Mouse (Mus musculus) midbrain, postnatal 0 days (tissue): Measurements from ENCODE around the gene Sarnp. TPM values are rescaled to one million over a fixed set of nuclear protein-coding genes. Genes with fewer than 3 reads are reported as not detected.
A peak's percentile ranks its signal among the peaks of the same experiment; 100 is the strongest.

Experiments
- ATAC-seq: fragments of 200-750 bp; cut with Nextera tagmentation; 2 replicates; pipeline ENCODE4 v1.8.0; 2017; ENCODE audit warnings: moderate number of reproducible peaks, mild to moderate bottlenecking, moderate TSS enrichment, moderate library complexity; ENCODE audit not compliant: low FRiP score
- DNase-seq: peaks from one replicate; pipeline ENCODE4 v3.0.0-alpha.2; 2015; ENCODE audit warnings: low spot score
- H3K27ac ChIP-seq: fragments of 300-500 bp; sonication (generic); 2 replicates; pipeline ENCODE4 v1.5.1; 2014; ENCODE audit warnings: low read depth, mild to moderate bottlenecking, low read length, mixed read lengths
- H3K27me3 ChIP-seq: fragments of 300-500 bp; sonication (generic); 2 replicates; pipeline ENCODE4 v1.6.1; 2014; ENCODE audit warnings: low read length, control low read depth, mixed read lengths; ENCODE audit not compliant: insufficient read depth
- H3K36me3 ChIP-seq: fragments of 300-500 bp; sonication (generic); 2 replicates; pipeline ENCODE4 v1.6.1; 2014; ENCODE audit warnings: low read length, control low read depth, mixed read lengths; ENCODE audit not compliant: insufficient read depth
- H3K4me1 ChIP-seq: fragments of 300-500 bp; sonication (generic); 2 replicates; pipeline ENCODE4 v1.6.1; 2014; ENCODE audit warnings: mild to moderate bottlenecking, control low read depth, antibody characterized with exemption, low read length, mixed read lengths; ENCODE audit not compliant: insufficient read depth
- H3K4me2 ChIP-seq: fragments of 300-500 bp; sonication (generic); 2 replicates; pipeline ENCODE4 v1.6.1; 2014; ENCODE audit warnings: low read depth, mild to moderate bottlenecking, low read length, mixed read lengths; ENCODE audit not compliant: poor library complexity, severe bottlenecking
- H3K4me3 ChIP-seq: fragments of 300-500 bp; sonication (generic); 2 replicates; pipeline ENCODE4 v1.5.1; 2014; ENCODE audit warnings: low read depth, mild to moderate bottlenecking, low read length, moderate library complexity
- H3K9ac ChIP-seq: fragments of 300-500 bp; sonication (generic); replicated peaks from 2 replicates; pipeline ENCODE4 v1.6.1; 2014; ENCODE audit warnings: mild to moderate bottlenecking, low read length, moderate library complexity, mixed read lengths; ENCODE audit not compliant: poor library complexity, severe bottlenecking
- H3K9me3 ChIP-seq: fragments of 300-500 bp; sonication (generic); 2 replicates; pipeline ENCODE4 v1.6.1; 2016; ENCODE audit warnings: low read length, control low read depth
- CTCF ChIP-seq: IDR thresholded peaks from 2 replicates; pipeline ENCODE4 v1.5.1; 2016; ENCODE audit warnings: antibody characterized with exemption, mild to moderate bottlenecking
- WGBS: fragments of 180-500 bp; shearing (Covaris S2); extraction: QIAGEN DNeasy Blood & Tissue Kit; methylation state at CpG from one replicate; pipeline ENCODE4 v1.1.7; 2014; 5-methylcytosine and 5-hydroxymethylcytosine counted together
- polyA plus RNA-seq: library from polyadenylated mRNA; unstranded; fragments of >200 nt; fragmentation: Nextera tagmentation; extraction: Ambion mirVana; gene quantifications from 2 replicates; pipeline ENCODE4 v1.2.1, GENCODE M21; 2015
- total RNA-seq: library from RNA; depleted of rRNA; stranded (reverse); fragments of >200 nt; gene quantifications from 2 replicates; pipeline ENCODE4 v1.2.3, GENCODE M21; 2014

Sarnp gene
- total and polyA plus RNA-seq, 2 experiments from 2014 or later = 36.8 to 120 TPM

DNA sequence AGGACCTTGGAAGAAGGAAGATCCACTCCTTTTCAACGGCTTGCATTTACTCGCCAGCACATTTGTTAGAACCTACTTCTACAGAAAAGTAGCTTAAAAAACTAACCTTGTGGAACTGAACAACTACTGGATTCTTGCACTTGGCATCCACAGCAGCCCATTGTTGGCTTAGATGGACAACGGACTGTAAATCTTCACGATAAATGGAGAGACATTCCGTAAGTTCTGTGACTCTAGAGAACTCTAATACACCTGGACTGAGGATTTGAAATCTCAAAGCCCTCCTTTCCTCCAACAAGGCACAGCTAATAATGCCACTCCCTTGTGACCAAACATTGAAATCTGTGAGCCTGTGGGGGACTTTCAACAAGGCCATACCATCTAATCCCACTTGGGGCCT lies 26.1 kb downstream of the Sarnp start:
- H3K27ac ChIP-seq = no peak overlapping the region
- H3K4me1 ChIP-seq = no peaks in the 10 kb centered on the region
- WGBS = 94% methylated on average over 5 of the region's 5 CpGs
- no peak overlapping the region for H3K4me3 ChIP-seq
- no peaks in the 10 kb centered on the region for H3K27me3 ChIP-seq
- H3K4me2 ChIP-seq = no peak overlapping the region
- no peak overlapping the region for H3K9ac ChIP-seq
- TF ChIP-seq CTCF = no peak
- peaks cover 5% of the 10 kb centered on the region for H3K36me3 ChIP-seq
- H3K9me3 ChIP-seq = no peaks in the 10 kb centered on the region
- ATAC-seq (no peak), DNase-seq (no peak)

DNA sequence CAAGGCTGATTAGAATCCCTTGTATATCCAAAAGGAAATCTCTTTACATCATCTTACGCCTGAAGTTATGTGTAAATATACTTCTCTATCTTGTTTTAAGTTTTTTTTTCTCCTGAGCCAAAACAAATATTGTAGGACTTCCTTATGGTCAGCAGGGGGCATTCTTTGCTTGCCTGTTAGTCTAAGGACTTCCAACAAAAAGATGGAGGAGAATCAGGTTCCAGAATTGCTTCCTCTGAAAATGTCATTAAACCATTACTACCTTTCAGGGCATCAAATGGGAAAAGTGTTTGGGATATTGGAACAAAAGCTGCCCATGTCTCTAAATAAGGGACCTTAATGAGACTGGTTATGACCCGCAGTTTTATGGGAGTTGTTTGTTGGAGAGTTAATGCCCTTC lies 28.4 kb downstream of the Sarnp start:
- DNase-seq (peak; percentile 75), ATAC-seq (no peak)
- Histone ChIP-seq H3K4me3 (no peak overlapping the region), H3K27ac (no peak overlapping the region), H3K9ac (no peak overlapping the region), H3K4me1 (no peaks in the 10 kb centered on the region), H3K36me3 (peaks cover 4% of the 10 kb centered on the region), H3K27me3 (no peaks in the 10 kb centered on the region), H3K9me3 (no peaks in the 10 kb centered on the region), H3K4me2 (no peak overlapping the region)
- TF ChIP-seq CTCF = peak; percentile 77
- 60% methylated on average over 2 of the region's 2 CpGs for WGBS

GRCm38 (mm10) chr10:128846664-128847063 lies 29.5 kb downstream of the Sarnp start:
- TF ChIP-seq CTCF = no peak
- Histone ChIP-seq H3K36me3 (peaks cover 3% of the 10 kb centered on the region; the same call in 1 of the 2 replicates), H3K4me2 (no peak overlapping the region), H3K27ac (no peak overlapping the region), H3K9ac (no peak overlapping the region), H3K4me1 (no peaks in the 10 kb centered on the region), H3K9me3 (no peaks in the 10 kb centered on the region), H3K4me3 (no peak overlapping the region), H3K27me3 (no peaks in the 10 kb centered on the region)
- DNase-seq = no peak
- WGBS = 94% methylated on average over 4 of the region's 4 CpGs
- no peak for ATAC-seq

DNA sequence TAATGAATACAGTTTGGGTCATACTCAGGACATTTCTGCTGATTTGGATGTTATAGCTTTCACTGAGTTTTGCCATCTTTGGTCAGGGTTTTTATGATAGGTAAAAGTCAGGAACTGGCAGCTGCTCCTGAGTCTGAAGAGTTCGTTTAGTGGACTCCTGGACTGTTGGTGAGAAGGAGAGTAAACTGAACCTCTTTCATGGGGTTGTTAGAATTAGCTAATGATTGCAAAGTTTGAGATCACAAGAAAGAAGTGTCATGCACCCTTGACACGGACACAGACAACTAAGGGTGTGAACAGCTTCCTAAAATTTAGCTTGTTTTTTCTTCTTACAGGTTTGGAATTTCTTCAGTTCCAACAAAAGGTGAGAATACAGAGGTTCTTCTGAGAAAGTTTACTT lies 31.3 kb downstream of the Sarnp start:
- WGBS = 81% methylated on average over 2 of the region's 2 CpGs

GRCm38 (mm10) chr10:128850339-128850738 lies 33.2 kb downstream of the Sarnp start:
- TF ChIP-seq CTCF = no peak
- no peaks in the 10 kb centered on the region for H3K9me3 ChIP-seq
- 76% methylated on average over 3 of the region's 3 CpGs for WGBS
- H3K36me3 ChIP-seq = no peaks in the 10 kb centered on the region; the same call in 1 of the 2 replicates
- no peak overlapping the region for H3K9ac ChIP-seq
- DNase-seq (no peak), ATAC-seq (no peak)
- H3K27ac ChIP-seq = no peak overlapping the region
- no peaks in the 10 kb centered on the region for H3K27me3 ChIP-seq
- no peak overlapping the region for H3K4me2 ChIP-seq
- H3K4me3 ChIP-seq = no peak overlapping the region
- H3K4me1 ChIP-seq = no peaks in the 10 kb centered on the region

More for the DNA sequence above, 31.3 kb downstream of the Sarnp start:
- ATAC-seq = no peak
- DNase-seq = no peak
- H3K4me3 ChIP-seq = no peak overlapping the region
- H3K4me2 ChIP-seq = no peak overlapping the region
- no peak for TF ChIP-seq CTCF
- no peaks in the 10 kb centered on the region; the same call in 1 of the 2 replicates for H3K36me3 ChIP-seq
- H3K27ac ChIP-seq = no peak overlapping the region
- no peaks in the 10 kb centered on the region for H3K9me3 ChIP-seq
- no peaks in the 10 kb centered on the region for H3K27me3 ChIP-seq
- H3K4me1 ChIP-seq = no peaks in the 10 kb centered on the region
- no peak overlapping the region for H3K9ac ChIP-seq

GRCm38 (mm10) chr10:128861176-128861575 lies 44.0 kb downstream of the Sarnp start:
- no peak for ATAC-seq
- DNase-seq = no peak

More at GRCm38 (mm10) chr10:128861176-128861575, 44.0 kb downstream of the Sarnp start:
- Histone ChIP-seq H3K4me1 (no peaks in the 10 kb centered on the region), H3K9me3 (no peaks in the 10 kb centered on the region), H3K4me3 (no peak overlapping the region), H3K4me2 (no peak overlapping the region), H3K27me3 (no peaks in the 10 kb centered on the region), H3K27ac (no peak overlapping the region), H3K9ac (no peak overlapping the region), H3K36me3 (peaks cover 6% of the 10 kb centered on the region; the same call in 1 of the 2 replicates)
- no peak for TF ChIP-seq CTCF
